Mouse (Mus musculus): ENCODE data around the gene Slc24a3.
A peak's percentile ranks its signal among the peaks of the same experiment; 100 is the strongest.

Slc24a3 gene

DNA sequence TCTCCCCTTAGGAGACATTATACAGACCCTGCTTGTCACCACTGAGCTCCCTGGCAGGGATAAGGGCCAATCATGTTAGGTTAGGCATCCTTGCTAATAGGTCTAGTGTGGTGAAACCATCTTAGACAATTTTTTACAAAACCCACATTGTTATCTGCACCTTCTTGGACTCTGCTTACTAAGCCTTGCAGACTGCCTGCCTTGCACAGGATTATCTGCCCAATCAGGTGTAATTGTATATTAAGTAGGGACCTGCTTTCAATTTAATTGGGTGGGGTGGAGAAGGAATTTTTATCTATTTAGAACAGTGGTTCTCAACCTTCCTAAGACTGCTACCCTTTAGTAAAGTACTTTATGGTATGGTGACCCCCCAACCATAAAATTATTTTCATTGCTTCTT lies 394.9 kb downstream of the Slc24a3 start:
- no peak for DNase-seq

DNA sequence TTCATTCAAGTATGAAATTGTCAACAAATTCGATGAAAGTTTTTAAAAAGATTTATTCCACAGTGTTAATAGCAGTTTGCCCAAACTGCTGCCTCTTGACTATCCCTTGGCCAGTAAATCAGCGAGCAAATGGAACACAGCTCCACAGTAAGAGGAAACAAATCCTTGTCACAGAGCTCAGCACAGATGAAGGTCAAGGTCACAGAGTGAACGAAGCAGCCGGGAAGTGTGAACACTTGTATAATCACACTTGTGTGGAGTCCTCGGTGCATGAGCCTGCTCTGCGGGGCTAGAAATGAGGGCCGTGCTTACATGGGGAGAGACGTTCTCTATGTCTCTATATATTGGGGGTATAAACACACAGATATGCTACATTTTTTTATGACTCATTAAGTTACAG lies 397.0 kb downstream of the Slc24a3 start:
- DNase-seq: no peak

DNA sequence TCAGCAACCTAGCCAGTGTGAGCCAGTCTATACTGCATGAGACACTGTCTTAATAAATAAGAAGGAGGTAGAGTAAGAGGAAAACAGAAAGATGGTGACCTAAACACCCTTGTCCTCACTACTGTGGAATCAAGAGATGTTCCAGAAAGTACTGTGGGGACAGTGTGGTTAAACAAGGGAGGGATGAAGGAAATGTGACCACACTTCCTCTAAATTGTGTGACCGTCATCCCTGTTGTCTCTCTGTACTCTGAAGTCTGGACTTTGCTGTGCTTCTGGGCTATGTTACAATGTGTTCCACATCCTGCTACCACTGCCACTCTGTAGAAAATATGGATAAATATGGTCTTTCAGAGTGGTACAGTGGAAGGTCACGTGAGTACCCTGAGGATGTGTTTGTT lies 399.4 kb downstream of the Slc24a3 start:
- no peak for DNase-seq

DNA sequence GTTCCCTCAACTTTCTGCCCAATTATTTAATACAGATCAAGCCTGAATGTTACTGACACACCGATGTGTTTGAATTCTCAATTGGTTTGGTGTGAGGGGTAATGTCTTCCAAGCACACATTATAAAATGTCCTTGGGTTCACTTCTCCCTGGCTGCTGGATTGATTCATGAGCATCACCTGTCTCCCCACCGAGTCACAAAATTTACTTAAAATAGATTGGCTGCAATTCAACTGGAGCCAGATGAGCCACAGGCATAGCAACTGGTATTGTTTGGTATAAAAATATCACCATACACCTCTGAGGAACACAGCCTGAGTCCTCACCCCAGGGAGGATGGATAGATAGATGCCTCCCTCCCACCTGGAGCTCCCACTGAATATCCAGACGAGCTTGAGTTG lies 404.4 kb downstream of the Slc24a3 start:
- DNase-seq: no peak

DNA sequence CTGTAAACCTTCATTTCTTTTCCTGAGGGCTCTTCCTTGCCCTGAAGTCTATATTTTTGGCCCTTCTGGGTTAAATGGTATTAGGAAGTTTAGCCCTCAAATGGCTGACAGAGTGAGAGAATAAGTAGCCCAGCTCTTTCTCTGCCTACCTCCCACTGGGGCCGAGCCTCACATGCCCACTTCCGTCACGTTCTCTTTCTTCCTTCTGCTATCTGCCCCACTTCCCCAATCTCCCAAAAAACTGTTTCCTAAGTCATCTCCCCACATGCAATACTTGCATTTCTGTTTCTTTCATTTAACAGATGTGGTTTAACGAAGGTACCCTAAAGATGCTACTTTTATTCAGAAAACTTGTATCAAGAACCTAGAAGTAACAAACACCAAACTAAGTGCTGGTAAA lies 406.6 kb downstream of the Slc24a3 start:
- no peak for DNase-seq

DNA sequence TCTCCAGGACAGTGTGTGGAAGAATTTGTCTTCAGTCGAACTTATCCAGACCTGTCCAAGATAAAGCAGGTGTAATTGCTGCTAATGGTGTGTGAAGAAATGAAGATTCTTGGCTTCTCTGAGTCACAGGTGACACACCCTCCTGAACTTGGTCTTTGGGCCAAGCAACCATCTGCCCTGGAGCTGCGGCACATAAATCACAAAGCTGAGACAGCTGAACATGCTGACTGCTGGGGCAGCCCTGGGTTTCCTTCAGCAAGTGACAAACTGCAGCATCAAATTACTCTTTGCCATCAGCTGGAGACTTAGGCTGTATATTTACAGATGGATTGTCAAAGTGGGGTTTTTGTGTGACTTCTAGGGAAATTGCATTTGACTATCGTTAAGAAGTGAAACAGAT lies 415.5 kb downstream of the Slc24a3 start:
- DNase-seq: no peak

DNA sequence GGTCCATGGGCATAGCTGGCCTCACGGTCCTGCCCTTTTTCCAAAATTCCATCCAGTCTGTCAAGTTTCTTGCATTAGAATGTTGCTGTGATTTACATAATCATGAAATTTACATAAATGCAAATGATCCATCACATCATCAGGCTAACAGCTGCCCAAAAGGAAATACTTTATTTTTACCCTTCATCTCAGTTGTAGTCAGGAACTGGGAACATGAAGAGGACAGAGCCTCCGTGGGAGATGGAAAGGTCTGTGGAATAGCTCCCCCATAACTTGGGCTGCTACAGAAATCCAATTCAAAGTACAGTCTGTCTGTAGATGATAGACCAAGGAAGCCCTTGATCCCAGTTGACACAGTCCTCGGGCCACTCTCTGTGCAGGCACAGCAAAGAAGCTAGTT lies 417.9 kb downstream of the Slc24a3 start:
- no peak for DNase-seq

DNA sequence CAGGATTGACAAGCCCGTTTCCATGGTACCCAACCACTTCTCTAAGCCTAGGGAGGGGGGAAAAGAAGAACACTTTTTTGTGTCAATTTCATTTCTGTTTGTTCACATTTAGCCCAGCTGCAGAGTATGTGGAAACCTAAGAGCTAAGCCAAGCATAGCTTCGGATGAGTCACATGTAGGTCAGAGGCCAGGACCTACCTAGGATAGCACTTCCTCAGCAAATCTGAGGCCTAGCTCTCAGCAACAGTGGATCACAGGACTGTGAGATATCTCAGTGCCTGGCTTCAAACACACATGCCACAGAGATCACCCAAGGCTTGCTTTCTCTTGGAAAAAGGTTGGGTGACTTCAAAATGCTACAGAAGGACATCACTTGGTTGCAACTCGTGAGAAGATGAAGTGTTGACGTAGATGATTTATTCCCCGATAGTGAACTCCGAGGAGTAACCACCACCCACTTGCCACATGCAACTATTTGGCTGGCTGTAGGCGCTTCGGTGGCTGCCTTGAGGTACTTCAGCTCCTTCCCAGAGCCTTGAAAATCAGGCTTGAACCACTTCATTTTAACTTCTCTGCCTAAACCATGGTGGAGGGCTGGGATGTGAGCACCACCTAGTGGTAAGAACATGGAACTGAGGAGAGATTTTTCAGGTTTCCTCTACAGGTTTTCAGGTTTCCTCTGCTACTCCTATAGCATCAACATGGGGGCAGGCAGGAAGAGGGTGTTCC lies 420.6 kb downstream of the Slc24a3 start:
- peak; percentile 7 to 12 for DNase-seq

DNA sequence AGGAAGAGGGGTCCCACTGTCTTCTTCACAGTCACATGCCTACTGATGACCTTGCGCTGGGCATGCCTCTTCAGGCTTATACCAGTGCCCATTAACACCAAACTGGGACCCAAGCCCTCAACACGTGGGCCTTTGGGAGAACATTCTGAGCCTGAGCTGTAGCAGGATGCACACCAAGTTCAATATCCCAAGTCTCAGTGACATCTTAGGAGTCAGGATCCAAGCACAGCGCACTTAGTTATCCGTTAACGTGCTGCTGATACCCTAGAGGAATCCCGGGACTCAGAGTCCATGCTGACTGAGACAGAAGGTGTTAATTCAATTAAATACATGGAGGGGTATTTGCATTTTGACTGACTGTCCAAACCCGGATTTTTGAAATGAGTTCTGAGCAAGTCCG lies 424.3 kb downstream of the Slc24a3 start:
- DNase-seq: no peak

DNA sequence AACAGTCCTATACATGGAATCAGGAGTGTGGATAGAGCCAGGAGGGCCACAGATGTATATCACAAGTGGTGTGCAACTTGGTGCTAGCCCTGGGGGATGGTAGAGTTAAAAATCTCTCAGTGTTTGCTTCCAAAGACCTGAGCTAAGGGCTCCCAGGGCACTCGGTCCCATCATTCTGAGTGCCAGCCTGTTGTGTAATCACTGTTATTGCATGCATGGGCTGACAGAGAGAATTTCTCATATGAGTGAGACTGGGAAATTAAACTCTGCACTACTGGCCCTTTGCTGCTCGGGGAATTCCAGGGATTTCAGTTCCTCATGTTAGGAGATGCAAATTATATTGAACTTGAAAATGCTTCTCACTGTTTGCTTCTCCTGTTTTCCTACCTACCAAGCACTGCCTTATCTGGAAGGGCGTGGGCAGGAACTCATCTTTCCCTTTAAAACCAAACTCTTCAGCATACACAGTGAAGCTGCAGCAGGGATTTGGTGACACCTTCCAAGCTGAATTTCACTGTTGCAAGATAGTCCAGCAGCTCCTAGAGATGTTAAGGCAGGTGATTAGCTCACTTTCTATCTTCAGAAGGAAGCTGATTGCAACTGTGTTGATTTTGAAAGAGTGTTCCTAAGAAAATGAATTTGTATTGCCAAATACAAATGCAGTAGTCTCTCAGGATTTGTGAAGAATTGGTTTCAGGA lies 426.2 kb downstream of the Slc24a3 start:
- no peak for DNase-seq

DNA sequence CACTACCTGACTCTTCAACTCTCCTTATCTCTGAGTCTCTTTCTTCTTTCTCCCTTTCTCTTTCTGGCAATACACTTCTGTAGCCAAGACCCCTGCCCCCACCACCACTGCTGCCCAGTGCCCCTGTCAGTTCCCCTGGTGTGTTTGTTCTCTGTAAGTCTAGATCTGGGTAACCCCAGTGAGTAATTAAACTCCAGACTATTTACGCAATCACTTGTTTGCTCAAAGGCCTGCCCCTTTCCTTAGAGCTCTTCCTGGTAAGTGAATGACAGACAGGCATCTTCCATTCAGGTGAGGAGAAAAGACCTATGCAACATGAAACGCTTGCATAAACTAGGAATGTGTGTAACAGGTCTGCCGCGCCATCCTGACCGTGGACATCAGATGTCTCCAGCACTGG lies 430.3 kb downstream of the Slc24a3 start:
- DNase-seq: no peak

DNA sequence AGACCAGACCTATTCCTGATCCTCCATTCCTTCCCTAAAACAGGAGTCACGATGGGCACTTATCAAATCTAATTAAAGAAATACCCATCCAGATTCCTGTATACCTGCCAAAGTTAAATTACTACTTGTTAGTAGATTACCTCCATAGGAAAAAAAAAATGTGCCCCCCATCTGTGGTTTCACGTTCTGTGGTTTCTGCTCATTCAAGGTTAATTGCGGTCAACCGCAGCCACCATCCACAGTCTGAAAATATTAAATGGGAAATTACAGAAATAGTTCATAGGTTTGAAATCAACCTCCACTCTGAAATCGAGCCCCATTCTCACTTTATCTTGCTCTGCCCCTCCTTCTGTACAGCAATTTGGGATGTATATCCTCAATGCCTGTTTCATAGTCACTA lies 440.3 kb downstream of the Slc24a3 start:
- DNase-seq: no peak

DNA sequence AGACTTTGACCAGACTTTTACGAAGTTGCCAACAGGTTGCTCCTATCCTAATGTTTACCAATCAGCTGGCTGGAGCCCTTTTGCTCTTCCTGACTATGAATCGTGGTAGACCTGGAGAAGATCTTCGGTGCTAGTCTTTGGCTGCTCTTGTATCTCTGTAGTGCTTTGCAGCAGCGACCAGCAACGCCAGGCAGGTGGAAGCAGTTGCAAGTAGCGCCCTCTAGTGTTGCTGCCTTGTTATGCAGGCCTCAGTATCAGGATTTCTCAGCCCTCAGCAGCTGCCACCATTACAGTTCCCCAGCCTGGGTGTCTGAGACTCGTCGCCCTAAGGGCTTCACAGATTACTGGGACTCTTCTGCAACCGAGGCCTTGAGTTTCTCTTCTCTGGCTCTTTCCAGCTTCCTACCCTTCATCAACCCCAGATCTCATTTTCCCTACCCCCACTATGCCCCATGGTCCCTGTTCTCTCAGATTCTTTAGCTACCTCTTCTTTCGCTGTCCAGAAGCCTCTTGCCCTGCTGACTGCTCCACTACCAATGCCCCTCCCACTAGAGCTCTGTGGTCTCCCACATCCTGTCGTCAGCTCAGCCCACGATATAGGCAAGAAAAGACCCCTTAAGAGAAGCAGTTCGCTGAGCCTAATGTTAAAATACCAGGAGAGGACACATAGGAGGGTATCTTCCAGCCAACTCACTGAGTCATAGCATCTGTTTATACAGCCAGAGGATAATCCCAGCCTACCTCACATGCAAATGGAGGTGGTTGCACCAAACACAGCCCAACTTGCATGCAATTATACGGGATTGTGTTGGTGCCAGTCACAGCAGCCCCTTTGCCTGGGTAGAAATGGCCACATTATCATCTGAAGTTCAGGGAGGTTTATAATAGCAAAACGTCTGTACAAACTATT lies 443.5 kb downstream of the Slc24a3 start:
- peak; percentile 8 to 9 for DNase-seq

DNA sequence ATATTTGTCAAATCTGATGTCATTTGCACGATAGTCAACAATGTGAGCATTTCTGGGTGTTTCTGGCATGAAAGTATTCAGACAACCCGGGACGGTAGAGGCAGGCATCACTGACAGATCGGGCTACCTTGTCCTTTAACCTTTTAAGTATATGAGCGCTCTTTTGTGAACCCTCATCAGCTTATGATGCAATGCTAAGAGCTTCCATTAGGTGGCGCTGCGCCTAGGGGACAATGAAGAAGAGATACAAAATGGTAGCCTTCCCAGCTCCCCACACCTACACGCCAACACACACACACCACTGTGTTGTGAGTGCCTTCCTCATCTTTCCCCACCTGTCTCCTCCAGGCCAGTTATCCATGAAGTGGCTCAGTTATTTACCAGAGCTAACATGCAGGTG lies 445.4 kb downstream of the Slc24a3 start:
- DNase-seq: no peak

DNA sequence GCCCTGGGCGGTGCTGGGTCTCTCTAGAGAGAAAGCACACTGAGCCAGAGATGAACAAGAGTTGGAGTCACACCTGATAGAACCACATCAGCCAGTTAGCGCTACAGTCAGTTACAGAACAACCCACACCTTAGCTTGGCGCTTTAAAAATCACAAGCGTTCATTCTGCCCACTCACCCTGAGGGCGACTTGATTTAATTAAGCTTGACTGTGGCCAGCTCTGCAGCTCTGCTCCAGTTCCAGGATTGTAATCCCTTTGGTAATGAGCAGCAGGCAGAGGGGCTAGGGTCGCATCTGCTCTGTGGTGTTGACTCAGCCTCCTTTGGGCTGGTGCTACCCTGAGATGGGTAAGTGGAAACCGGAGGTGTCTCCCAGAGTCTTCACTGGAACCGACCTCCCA lies 446.2 kb downstream of the Slc24a3 start:
- no peak for DNase-seq

DNA sequence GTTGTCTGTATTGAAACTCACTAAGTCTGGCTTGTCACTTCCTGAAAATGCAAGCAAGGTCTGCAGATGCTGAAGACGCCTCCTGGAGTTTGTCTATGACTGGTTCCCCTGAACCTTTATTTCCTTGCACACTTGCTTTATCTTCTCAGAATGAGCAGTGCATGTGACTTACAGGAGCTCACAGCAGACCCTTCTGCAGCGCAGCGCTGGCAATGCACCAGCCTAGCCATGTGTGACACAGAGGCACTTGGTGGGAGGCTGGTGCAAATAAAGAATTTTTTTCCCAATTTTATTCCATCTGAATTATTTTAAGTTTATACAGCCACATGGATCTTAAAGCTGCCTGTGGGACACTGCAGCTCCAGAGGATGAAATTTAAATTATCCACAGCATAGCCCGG lies 452.1 kb downstream of the Slc24a3 start:
- no peak for DNase-seq

DNA sequence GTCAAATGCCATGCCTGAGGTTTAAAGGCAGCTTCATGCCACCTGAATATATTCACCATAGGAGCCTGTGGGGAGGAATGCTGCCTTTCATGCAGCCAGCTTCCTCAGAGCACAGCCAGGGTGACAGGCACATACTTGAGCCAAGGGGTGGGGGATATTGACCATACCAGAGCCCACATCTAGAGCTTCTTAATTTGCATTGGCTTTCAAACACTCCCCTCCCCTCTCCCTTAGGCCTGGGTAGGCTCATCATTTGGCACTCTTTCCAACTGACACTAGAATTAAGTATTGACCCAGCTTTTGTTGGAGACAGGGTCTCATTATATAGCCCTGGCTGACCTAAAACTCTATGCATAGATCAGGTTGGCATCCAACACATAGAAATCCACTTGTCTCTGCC lies 453.2 kb downstream of the Slc24a3 start:
- DNase-seq: no peak

DNA sequence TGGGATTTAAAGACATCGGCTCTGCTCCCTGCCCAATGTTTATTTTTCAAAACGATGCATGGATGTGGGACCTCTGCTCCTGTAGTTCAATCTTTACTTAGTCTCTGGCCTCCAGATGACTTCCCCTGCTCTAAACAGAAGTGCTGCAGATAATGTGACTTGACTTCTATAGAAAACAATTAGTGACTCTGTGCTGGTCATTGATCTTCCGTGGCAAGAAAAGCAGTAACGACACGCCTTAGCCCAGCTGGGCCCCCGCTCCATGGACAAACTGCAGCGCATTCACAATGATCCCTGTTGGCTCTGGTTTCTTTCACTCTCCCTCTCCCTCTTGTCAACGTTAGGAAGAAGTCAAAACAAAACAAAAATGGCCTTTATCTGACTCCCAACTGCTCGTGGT lies 453.6 kb downstream of the Slc24a3 start:
- DNase-seq: no peak

DNA sequence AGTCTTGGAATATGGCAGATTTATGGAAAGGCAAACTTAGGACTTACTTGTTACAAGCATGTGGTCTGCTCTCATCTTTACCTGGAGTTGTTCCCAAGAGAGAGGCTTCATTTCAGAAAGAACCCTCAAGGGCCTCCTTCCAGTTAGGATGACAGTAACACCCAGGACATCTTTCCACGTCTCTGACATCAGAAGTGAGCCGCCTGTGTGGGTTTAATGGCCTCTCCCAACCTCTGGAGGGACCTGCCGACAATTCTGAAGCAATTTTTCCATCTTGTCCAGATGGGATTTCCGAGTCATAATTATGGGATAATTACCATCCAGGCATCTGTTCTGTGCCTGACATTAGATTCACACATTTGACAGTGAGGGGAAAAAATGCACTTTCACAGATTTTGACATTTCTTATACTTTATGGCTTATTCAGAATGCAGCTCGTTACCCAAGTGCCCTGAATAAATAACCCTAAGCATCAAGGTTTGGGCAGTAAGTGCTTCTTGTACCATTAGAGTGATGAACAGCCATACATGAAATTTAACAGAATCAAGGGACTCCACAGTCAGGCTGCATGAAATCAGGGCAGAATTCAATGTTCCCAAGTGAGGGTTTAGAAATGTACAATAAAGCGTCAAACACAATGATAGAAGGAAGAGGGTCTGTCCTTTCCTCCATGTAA lies 463.7 kb downstream of the Slc24a3 start:
- DNase-seq: no peak

DNA sequence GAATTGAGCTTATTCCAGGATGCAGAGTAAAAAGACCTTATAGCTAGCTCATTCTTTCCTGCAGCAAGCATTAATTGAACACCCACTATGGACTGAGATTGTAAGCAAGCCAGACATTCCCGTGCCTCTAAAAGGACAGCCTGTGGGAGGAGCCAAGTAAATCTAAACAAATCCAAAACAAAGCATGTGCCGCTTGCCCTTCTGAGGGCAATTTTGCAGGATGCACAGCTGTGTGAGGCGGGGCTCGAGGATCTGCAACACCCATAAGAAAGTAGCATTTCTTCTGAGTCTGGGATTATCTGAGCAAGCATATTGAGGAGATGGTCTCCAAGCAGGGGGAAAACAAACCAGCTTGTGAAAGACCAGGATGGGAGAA lies 464.2 kb downstream of the Slc24a3 start:
- DNase-seq: no peak

DNA sequence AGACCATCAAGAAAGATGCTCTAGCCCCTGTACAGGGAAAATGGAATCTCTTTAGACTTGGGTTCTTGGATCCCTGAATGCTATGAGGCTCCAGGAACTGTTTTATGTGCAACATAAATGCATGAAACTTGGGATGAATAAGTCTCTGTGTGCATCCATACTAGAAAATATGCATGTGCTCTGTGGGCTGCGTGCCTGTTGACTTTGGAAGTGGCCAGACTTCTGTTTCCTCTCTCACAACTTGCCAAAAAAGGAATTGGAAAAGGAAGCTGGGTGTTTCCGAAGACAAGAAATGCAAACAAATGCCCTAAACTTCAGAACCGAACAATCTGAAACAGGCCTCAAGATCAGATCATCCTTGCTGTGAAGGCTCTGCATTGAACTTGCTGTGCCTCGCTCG lies 466.3 kb downstream of the Slc24a3 start:
- DNase-seq: no peak

DNA sequence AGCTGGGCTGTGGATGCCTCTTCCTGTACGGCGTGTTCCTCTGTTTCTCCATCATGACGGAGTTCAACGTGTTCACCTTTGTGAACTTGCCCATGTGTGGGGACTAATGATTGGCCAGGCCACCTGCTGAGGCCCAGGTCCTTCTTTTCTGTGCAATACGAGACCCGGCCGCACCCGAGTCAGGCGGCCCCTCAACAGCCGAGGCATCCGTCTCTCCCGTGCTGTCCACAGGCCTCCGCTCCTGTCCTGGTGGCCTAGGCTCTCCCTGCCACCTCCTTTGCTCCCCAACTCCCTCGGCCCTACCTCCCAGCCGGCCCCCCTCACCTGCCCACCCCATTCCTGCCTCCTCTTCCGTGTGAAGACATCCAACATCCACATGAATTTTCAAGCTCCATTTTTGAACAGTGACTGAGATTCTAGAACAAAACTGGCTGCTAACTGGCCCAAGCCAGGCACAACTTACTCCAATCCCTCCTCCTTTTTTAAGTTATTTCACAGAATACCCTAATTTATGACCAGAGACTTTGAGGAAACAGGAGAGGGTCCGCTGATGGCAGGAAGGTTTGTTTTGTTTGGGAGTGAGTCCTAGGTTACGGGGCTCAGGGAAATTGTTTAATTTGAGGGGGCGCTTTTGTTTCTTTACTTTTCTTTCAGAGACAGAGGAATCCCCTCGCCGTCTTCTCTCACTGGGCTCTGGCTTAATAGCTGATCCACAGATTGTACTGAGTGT lies 472.9 kb downstream of the Slc24a3 start:
- DNase-seq: no peak

Data from B cell, adult 2 months (primary cell).